Comparison of ENCODE assay signal across 2 mouse cellular contexts in the genomic region with DNA sequence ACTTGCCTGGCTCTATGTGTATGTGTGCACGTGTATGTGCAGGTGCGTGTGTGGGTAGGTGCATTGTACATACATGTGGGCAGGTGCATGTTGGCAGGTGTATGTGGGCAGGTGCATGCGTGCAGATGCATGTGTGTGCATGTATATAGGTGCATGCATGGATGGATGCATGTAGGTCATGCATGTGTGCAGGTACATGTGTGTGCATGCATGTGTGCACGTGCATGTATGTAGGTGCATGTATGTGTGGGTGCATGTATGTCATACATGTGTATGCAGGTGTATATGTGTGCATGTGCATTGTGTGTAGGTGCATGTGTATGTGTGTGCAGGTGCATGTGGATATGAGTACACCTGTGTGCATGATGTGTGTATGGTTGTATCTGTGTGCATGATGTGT.
A peak's percentile ranks its signal among the peaks of the same experiment; 100 is the strongest.
TF ChIP-seq lines count a peak whose summit lies in the region.

No protein-coding gene starts in this region.

TF ChIP-seq in CH12.LX, 34 proteins besides CTCF, POLR2A, EP300 and RAD21 (continued from another document):
- no peak for TF ChIP-seq ZNF384 (IDR thresholded peaks at IDR 0.05; ENCODE audit: low read depth, low read length)

TF ChIP-seq in MEL, 35 proteins besides CTCF, POLR2A, EP300 and RAD21 (continued from another document):
- peak; percentile 74; the same call in 1 of the 2 replicates for TF ChIP-seq POLR2AphosphoS5 (IDR thresholded peaks at IDR 0.05; ENCODE audit: borderline replicate concordance, low read depth, low read length)
TF ChIP-seq in MEL: peak in this region for 1.
